Mouse (Mus musculus) heart, embryonic 12.5 days (tissue): ENCODE measurements around the gene Slc2a1. TPM values are rescaled to one million over a fixed set of nuclear protein-coding genes. Genes with fewer than 3 reads are reported as not detected.

Experiments used
- ATAC-seq: fragments of 200-750 bp; cut with Nextera tagmentation; 2 replicates; pipeline ENCODE4 v1.8.0; 2017; ENCODE audit warnings: moderate TSS enrichment, moderate library complexity; ENCODE audit not compliant: insufficient number of reproducible peaks, low FRiP score
- H3K27ac ChIP-seq: fragments of 300-500 bp; sonication (generic); 2 replicates; pipeline ENCODE4 v1.5.1; 2016; ENCODE audit warnings: mild to moderate bottlenecking, moderate library complexity; ENCODE audit not compliant: poor library complexity, severe bottlenecking
- H3K27me3 ChIP-seq: fragments of 300-500 bp; sonication (generic); replicated peaks from 2 replicates; pipeline ENCODE4 v1.6.1; 2016; ENCODE audit warnings: mild to moderate bottlenecking, moderate library complexity
- H3K36me3 ChIP-seq: fragments of 300-500 bp; sonication (generic); 2 replicates; pipeline ENCODE4 v1.6.1; 2016; ENCODE audit warnings: mild to moderate bottlenecking, moderate library complexity
- H3K4me1 ChIP-seq: fragments of 300-500 bp; sonication (generic); replicated peaks from 2 replicates; pipeline ENCODE4 v1.6.1; 2016; ENCODE audit warnings: mild to moderate bottlenecking
- H3K4me2 ChIP-seq: fragments of 300-500 bp; sonication (generic); 2 replicates; pipeline ENCODE4 v1.6.1; 2016; ENCODE audit warnings: mild to moderate bottlenecking, moderate library complexity
- H3K4me3 ChIP-seq: fragments of 300-500 bp; sonication (generic); 2 replicates; pipeline ENCODE4 v1.5.1; 2016; ENCODE audit warnings: mild to moderate bottlenecking
- H3K9ac ChIP-seq: fragments of 300-500 bp; sonication (generic); 2 replicates; pipeline ENCODE4 v1.6.1; 2016; ENCODE audit warnings: mild to moderate bottlenecking, moderate library complexity
- H3K9me3 ChIP-seq: fragments of 300-500 bp; sonication (generic); replicated peaks from 2 replicates; pipeline ENCODE4 v1.6.1; 2016; ENCODE audit warnings: mild to moderate bottlenecking, moderate library complexity
- WGBS: fragments of 180-500 bp; shearing (Covaris S2); methylation state at CpG from one replicate; pipeline ENCODE4 v1.1.7; 2016; 5-methylcytosine and 5-hydroxymethylcytosine counted together
- polyA plus RNA-seq: library from polyadenylated mRNA; unstranded; fragments of >200 nt; fragmentation: Nextera tagmentation; extraction: Ambion mirVana; gene quantifications from 2 replicates; pipeline ENCODE4 v1.2.1, GENCODE M21; 2016

Gene Slc2a1
- polyA plus RNA-seq, 1 experiment from 2014 or later, result 330 TPM

- no peak overlapping the region for H3K9ac ChIP-seq
- no peak for ATAC-seq
- peaks cover 9% of the 10 kb centered on the region; the same call in 1 of the 2 replicates for H3K4me1 ChIP-seq
- no peaks in the 10 kb centered on the region for H3K36me3 ChIP-seq
- H3K4me3 ChIP-seq, result no peak overlapping the region
- no peak overlapping the region for H3K27ac ChIP-seq
- no peak overlapping the region for H3K4me2 ChIP-seq
- H3K27me3 ChIP-seq, result peaks cover 31% of the 10 kb centered on the region
- 78% methylated on average over 5 of the region's 5 CpGs for WGBS
- H3K9me3 ChIP-seq, result no peaks in the 10 kb centered on the region
These were observed 38.8 kb downstream of the Slc2a1 start for GRCm38 (mm10) chr4:119147347-119147746.

DNA sequence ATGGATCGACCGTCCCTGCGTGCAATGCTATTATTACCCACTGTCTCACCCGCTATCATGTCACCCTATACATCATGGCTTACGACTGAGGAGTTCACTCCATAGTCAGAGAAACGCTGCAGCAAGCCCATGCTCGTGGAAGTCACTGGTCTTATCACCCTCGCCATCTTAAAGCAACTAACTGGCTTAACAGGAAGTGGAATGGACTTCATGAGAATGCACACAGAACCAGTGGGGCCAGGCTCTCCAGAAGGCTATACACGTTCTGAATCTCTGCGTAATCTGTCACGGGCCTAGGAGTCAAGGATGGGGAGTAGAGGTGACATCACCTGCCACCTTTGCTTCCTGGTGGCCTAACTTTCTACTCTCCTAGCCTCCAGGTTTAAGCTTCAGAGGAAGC is 40.2 kb downstream of the Slc2a1 start:
- 68% methylated on average over 11 of the region's 11 CpGs for WGBS
- Histone ChIP-seq H3K4me1 (peaks cover 9% of the 10 kb centered on the region; the same call in 1 of the 2 replicates), H3K36me3 (no peaks in the 10 kb centered on the region), H3K4me3 (no peak overlapping the region), H3K27ac (no peak overlapping the region), H3K9me3 (no peaks in the 10 kb centered on the region), H3K27me3 (peaks cover 31% of the 10 kb centered on the region), H3K4me2 (no peak overlapping the region), H3K9ac (no peak overlapping the region)
- ATAC-seq, result no peak

DNA sequence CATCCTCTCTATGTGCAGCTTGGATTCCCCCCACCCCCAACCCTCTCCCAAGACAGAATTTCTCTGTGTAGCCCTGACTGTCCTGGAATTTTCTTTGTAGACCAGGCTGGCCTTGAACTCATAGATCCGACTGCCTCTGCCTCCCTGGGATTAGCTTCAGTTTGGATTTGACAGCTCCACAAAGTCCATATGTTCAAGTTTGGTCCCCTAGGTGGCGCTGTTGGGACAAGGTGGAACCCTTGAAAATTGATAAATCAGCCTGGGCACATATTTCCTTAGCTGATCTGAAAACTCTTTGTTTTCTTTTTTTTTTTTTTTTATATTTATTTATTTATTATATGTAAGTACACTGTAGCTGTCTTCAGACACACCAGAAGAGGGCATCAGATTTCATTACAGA is 48.7 kb downstream of the Slc2a1 start:
- no peak overlapping the region for H3K4me3 ChIP-seq
- H3K27me3 ChIP-seq, result no peaks in the 10 kb centered on the region
- no peak overlapping the region for H3K4me2 ChIP-seq
- no peaks in the 10 kb centered on the region for H3K36me3 ChIP-seq
- 37% methylated on average over 2 of the region's 2 CpGs for WGBS
- H3K4me1 ChIP-seq, result no peaks in the 10 kb centered on the region
- H3K27ac ChIP-seq, result no peak overlapping the region
- no peak for ATAC-seq
- H3K9me3 ChIP-seq, result no peaks in the 10 kb centered on the region; the same call in 1 of the 2 replicates
- no peak overlapping the region for H3K9ac ChIP-seq

GRCm38 (mm10) chr4:119157891-119158290 is 49.4 kb downstream of the Slc2a1 start:
- Histone ChIP-seq H3K27me3 (no peaks in the 10 kb centered on the region), H3K9ac (no peak overlapping the region), H3K36me3 (no peaks in the 10 kb centered on the region), H3K27ac (no peak overlapping the region), H3K4me1 (no peaks in the 10 kb centered on the region), H3K4me2 (no peak overlapping the region), H3K9me3 (no peaks in the 10 kb centered on the region; the same call in 1 of the 2 replicates), H3K4me3 (no peak overlapping the region)
- ATAC-seq, result no peak
- WGBS, result 67% methylated on average over 5 of the region's 5 CpGs

DNA sequence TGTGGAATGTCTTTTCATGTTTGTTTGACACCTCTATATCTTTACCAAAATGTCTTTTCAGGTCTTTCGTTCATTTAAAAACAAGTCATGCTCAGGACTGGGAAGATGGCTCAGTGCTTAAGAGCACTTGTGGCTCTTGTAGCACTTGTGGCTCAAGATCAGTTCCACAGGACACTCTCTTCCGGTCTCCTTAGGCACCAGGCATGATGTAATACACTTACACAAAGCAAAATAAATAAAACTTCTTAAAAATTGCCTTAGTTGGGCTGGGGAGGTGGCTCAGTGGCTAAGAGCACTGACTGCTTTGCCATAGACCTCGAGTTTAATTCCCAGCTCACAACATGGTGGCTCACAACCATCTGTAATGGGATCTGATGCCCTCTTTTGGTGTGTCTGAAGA is 52.8 kb downstream of the Slc2a1 start:
- Histone ChIP-seq H3K27ac (no peak overlapping the region), H3K27me3 (no peaks in the 10 kb centered on the region), H3K9ac (no peak overlapping the region), H3K4me2 (no peak overlapping the region), H3K36me3 (no peaks in the 10 kb centered on the region), H3K4me1 (no peaks in the 10 kb centered on the region), H3K4me3 (no peak overlapping the region), H3K9me3 (no peaks in the 10 kb centered on the region; the same call in 1 of the 2 replicates)
- ATAC-seq, result no peak
- WGBS, result 70% methylated on average over 3 of the region's 3 CpGs

DNA sequence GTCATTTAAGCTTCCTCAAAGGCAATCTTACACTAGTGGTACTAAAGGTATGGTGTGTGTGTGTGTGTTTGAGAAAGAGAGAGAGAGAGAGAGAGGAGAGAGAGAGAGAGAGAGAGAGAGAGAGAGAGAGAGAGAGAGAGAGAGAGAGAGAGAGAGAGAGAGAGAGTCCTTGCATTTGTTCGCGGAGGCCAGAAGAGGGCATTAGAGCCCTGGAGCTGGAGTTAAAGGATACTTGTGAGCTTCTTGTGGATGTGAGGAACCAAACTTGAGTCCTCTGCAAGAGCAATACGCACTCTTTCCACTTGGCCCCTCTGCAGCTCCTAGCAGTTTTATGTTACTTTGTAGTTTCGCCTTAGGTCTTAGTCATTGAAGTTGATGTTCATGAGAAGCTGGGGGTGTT is 54.5 kb downstream of the Slc2a1 start:
- Histone ChIP-seq H3K4me1 (no peaks in the 10 kb centered on the region), H3K27me3 (no peaks in the 10 kb centered on the region), H3K9ac (no peak overlapping the region), H3K4me2 (no peak overlapping the region), H3K9me3 (no peaks in the 10 kb centered on the region; the same call in 1 of the 2 replicates), H3K36me3 (peaks cover 1% of the 10 kb centered on the region; the same call in 1 of the 2 replicates), H3K27ac (no peak overlapping the region), H3K4me3 (no peak overlapping the region)
- 63% methylated on average over 4 of the region's 4 CpGs for WGBS
- ATAC-seq, result no peak

DNA sequence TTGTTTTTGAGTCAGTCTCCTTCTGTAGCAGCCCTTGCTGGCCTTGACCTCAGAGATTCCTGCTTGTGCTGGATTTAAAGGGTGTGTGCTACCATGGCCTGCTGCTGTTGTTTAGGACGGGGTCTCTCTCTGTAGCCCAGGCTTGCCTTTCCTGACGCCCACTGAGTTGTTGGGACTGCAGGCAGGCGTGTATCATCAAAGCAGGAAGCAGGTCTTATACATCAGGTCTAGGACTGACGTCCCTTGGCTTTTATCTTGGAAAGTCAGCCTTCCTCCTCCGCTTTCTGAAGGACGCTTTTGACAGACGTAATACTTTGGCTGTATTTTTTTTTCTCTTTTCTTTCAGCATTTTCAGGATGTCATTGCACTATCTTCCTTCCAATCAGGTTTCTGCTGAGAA is 57.4 kb downstream of the Slc2a1 start:
- Histone ChIP-seq H3K4me3 (no peak overlapping the region), H3K27me3 (no peaks in the 10 kb centered on the region), H3K9me3 (no peaks in the 10 kb centered on the region), H3K4me1 (no peaks in the 10 kb centered on the region), H3K27ac (no peak overlapping the region), H3K4me2 (no peak overlapping the region), H3K9ac (no peak overlapping the region), H3K36me3 (peaks cover 30% of the 10 kb centered on the region)
- ATAC-seq, result no peak
- WGBS, result 49% methylated on average over 7 of the region's 7 CpGs

GRCm38 (mm10) chr4:119167068-119167467 is 58.6 kb downstream of the Slc2a1 start:
- Histone ChIP-seq H3K27ac (no peak overlapping the region), H3K4me3 (no peak overlapping the region), H3K9me3 (no peaks in the 10 kb centered on the region), H3K9ac (no peak overlapping the region), H3K4me1 (peaks cover 9% of the 10 kb centered on the region), H3K4me2 (no peak overlapping the region), H3K36me3 (peaks cover 36% of the 10 kb centered on the region), H3K27me3 (no peaks in the 10 kb centered on the region)
- ATAC-seq, result no peak
- 83% methylated on average over 4 of the region's 4 CpGs for WGBS

DNA sequence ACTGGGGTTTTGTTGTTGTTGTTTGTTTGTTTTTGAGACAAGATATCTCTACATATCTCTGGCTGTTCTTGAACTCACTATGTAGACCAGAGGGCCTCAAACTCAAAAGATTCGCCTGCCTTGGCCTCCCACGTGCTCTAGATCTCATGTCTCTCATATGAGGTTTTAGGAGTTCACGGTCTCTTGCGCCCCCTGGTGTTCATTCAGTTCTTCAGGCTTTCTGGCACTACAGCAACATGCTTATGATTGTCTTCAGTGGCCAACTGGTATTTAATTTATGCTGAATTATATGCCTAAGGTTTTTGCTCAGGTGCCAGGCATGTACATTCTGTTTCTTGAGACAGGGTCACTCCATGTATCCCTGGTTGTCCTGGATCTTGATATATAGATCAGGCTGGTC is 59.2 kb downstream of the Slc2a1 start:
- no peaks in the 10 kb centered on the region for H3K9me3 ChIP-seq
- H3K4me3 ChIP-seq, result no peak overlapping the region
- peaks cover 38% of the 10 kb centered on the region for H3K36me3 ChIP-seq
- WGBS, result 4% methylated on average over 4 of the region's 4 CpGs
- H3K27ac ChIP-seq, result no peak overlapping the region
- H3K9ac ChIP-seq, result no peak overlapping the region
- no peaks in the 10 kb centered on the region for H3K27me3 ChIP-seq
- peaks cover 14% of the 10 kb centered on the region for H3K4me1 ChIP-seq
- ATAC-seq, result no peak
- H3K4me2 ChIP-seq, result no peak overlapping the region

GRCm38 (mm10) chr4:119172919-119173650 is 64.6 kb downstream of the Slc2a1 start:
- Histone ChIP-seq H3K9me3 (no peaks in the 10 kb centered on the region), H3K9ac (peak overlapping the region; percentile 92), H3K4me2 (peak overlapping the region; percentile 88), H3K27me3 (no peaks in the 10 kb centered on the region), H3K4me1 (peaks cover 24% of the 10 kb centered on the region), H3K27ac (peak overlapping the region; percentile 70), H3K36me3 (peaks cover 36% of the 10 kb centered on the region), H3K4me3 (peak overlapping the region; percentile 89)
- no peak for ATAC-seq
- WGBS, result 33% methylated on average over 18 of the region's 18 CpGs

- ATAC-seq, result peak; percentile 99
- Histone ChIP-seq H3K4me1 (peaks cover 27% of the 10 kb centered on the region), H3K9ac (peak within 1 kb of the TSS; percentile 92), H3K27me3 (no peaks in the 10 kb centered on the region), H3K36me3 (peaks cover 27% of the 10 kb centered on the region), H3K9me3 (no peaks in the 10 kb centered on the region), H3K27ac (peak within 1 kb of the TSS; percentile 70), H3K4me2 (peak within 1 kb of the TSS; percentile 88), H3K4me3 (peak within 1 kb of the TSS; percentile 89)
- under 1% methylated on average over 40 of the region's 40 CpGs for WGBS
These were observed 65.4 kb downstream of the Slc2a1 start, which contains the start of gene Zfp691 for GRCm38 (mm10) chr4:119173851-119174453. Gene Zfp691 (minus strand): TSS chr4:119174195.
